In genomic region chr17:33910346-33911051, GRCm38 (mm10) we compare ENCODE assay signal across 8 mouse cellular contexts. TPM values are rescaled to one million over a fixed set of nuclear protein-coding genes. Genes with fewer than 3 reads are reported as not detected.
DNase-seq lines count a peak whose midpoint lies in the region; ATAC-seq and TF ChIP-seq lines count a peak whose summit lies in the region.

No protein-coding gene starts in this region.

- no peaks in the 10 kb centered on the region for H3K27me3 ChIP-seq in heart, embryonic 10.5 days (ENCODE audit: insufficient read depth, poor library complexity, severe bottlenecking)
- no peaks in the 10 kb centered on the region for H3K27me3 ChIP-seq in CH12.LX (replicated peaks)
- no peaks in the 10 kb centered on the region for H3K27me3 ChIP-seq in forebrain, embryonic 12.5 days
- no peaks in the 10 kb centered on the region for H3K27me3 ChIP-seq in liver, embryonic 15.5 days

- peak in 1 of 2 experiments; percentile 78; a peak in 2 of 4 replicates for TF ChIP-seq CTCF in CH12.LX (conservative IDR thresholded peaks at IDR 0.05 in 1 of 2, IDR thresholded peaks at IDR 0.05 in 1 of 2; ENCODE audit: low read depth in 2 of 2, low read length in 2 of 2)

- TF ChIP-seq EP300 in CH12.LX (IDR thresholded peaks at IDR 0.05; ENCODE audit: low read length) = no peak

- peak; percentile 55 for DNase-seq in heart, embryonic 10.5 days (ENCODE audit: low spot score)
- DNase-seq in heart, adult 8-10 months (ENCODE audit: low spot score) = no peak
- DNase-seq in CH12.LX (ENCODE audit: extremely low read depth) = peak; percentile 68
- DNase-seq in urinary bladder, postnatal 36 days (ENCODE audit: low spot score in 2 of 2) = no peak
- no peak for DNase-seq in lung, postnatal 36 days

- peaks cover 12% of the 10 kb centered on the region; the same call in 1 of the 2 replicates for H3K79me2 ChIP-seq in CH12.LX (replicated peaks; ENCODE audit: control insufficient read depth, extremely low read depth, insufficient read depth, poor library complexity, severe bottlenecking)

- H3K4me1 ChIP-seq in heart, embryonic 10.5 days = peaks cover 38% of the 10 kb centered on the region
- peaks cover 5 to 37% of the 10 kb centered on the region in 2 experiments; a peak in 3 of 4 replicates for H3K4me1 ChIP-seq in CH12.LX (ENCODE audit: control insufficient read depth in 1 of 2, insufficient read depth in 2 of 2)
- peaks cover 41% of the 10 kb centered on the region for H3K4me1 ChIP-seq in forebrain, embryonic 12.5 days
- H3K4me1 ChIP-seq in liver, embryonic 15.5 days (replicated peaks) = peaks cover 68% of the 10 kb centered on the region

- in situ Hi-C loops in CH12.LX (cut with MboI; ENCODE audit: low pct_ligation_motif_present, low pct_unique_long_range_greater_than_20kb, low sequenced_read_pairs) = no loop called here

- peaks cover 49% of the 10 kb centered on the region for H3K36me3 ChIP-seq in heart, embryonic 10.5 days
- H3K36me3 ChIP-seq in CH12.LX (replicated peaks in 1 of 2; ENCODE audit: control insufficient read depth in 1 of 2, insufficient read depth in 1 of 2, low read length in 1 of 2) = peaks cover 40 to 42% of the 10 kb centered on the region in 2 experiments
- peaks cover 41% of the 10 kb centered on the region for H3K36me3 ChIP-seq in forebrain, embryonic 12.5 days (replicated peaks)
- peaks cover 46% of the 10 kb centered on the region for H3K36me3 ChIP-seq in liver, embryonic 15.5 days (replicated peaks)

- peak overlapping the region; percentile 83 for H3K4me2 ChIP-seq in CH12.LX (ENCODE audit: insufficient read depth, low read depth, poor library complexity, severe bottlenecking)
- peak overlapping the region; percentile 99 for H3K4me2 ChIP-seq in forebrain, embryonic 12.5 days
- H3K4me2 ChIP-seq in liver, embryonic 15.5 days = peak overlapping the region; percentile 100

- peak; percentile 4; the same call in 1 of the 2 replicates for TF ChIP-seq RAD21 in CH12.LX (IDR thresholded peaks at IDR 0.05; ENCODE audit: low read depth, low read length)

- peak overlapping the region; percentile 80 for H3K9ac ChIP-seq in CH12.LX (ENCODE audit: insufficient read depth, low read depth)
- H3K9ac ChIP-seq in forebrain, embryonic 12.5 days = peak overlapping the region; percentile 87
- peak overlapping the region; percentile 89 for H3K9ac ChIP-seq in liver, embryonic 15.5 days

- dilution Hi-C loops in CH12.LX (cut with MboI; ENCODE audit: extremely low pct_ligation_motif_present, extremely low pct_unique_long_range_greater_than_20kb, low sequenced_read_pairs) = no loop called here

- WGBS in heart, embryonic 10.5 days = 53% methylated on average over 11 of the region's 11 CpGs
- WGBS in forebrain, embryonic 12.5 days = 57% methylated on average over 11 of the region's 11 CpGs
- 36% methylated on average over 11 of the region's 11 CpGs for WGBS in liver, embryonic 15.5 days (ENCODE audit: insufficient replicate concordance)

- H3K4me3 ChIP-seq in heart, embryonic 10.5 days = peak overlapping the region; percentile 90
- H3K4me3 ChIP-seq in CH12.LX (replicated peaks in 1 of 3; ENCODE audit: low read depth in 2 of 3, low read length in 2 of 3, poor library complexity in 1 of 3) = peak overlapping the region; percentile 72 to 90 (median 89)
- peak overlapping the region; percentile 84 for H3K4me3 ChIP-seq in forebrain, embryonic 12.5 days (replicated peaks)
- H3K4me3 ChIP-seq in liver, embryonic 15.5 days (replicated peaks) = peak overlapping the region; percentile 85

- H3K9me3 ChIP-seq in heart, embryonic 10.5 days = no peaks in the 10 kb centered on the region
- no peaks in the 10 kb centered on the region for H3K9me3 ChIP-seq in CH12.LX (replicated peaks; ENCODE audit: low read length)
- H3K9me3 ChIP-seq in forebrain, embryonic 12.5 days = no peaks in the 10 kb centered on the region
- no peaks in the 10 kb centered on the region for H3K9me3 ChIP-seq in liver, embryonic 15.5 days (replicated peaks)

- peak overlapping the region; percentile 91 for H3K27ac ChIP-seq in heart, embryonic 10.5 days
- H3K27ac ChIP-seq in CH12.LX (ENCODE audit: insufficient read depth, low read depth) = peak overlapping the region; percentile 36; the same call in 1 of the 2 replicates
- H3K27ac ChIP-seq in forebrain, embryonic 12.5 days = peak overlapping the region; percentile 91; the same call in 1 of the 2 replicates
- peak overlapping the region; percentile 93 for H3K27ac ChIP-seq in liver, embryonic 15.5 days (replicated peaks)

- TF ChIP-seq POLR2A in CH12.LX (IDR thresholded peaks at IDR 0.05; ENCODE audit: low read depth, low read length) = no peak

- ATAC-seq in forebrain, embryonic 12.5 days (ENCODE audit: low FRiP score) = no peak
- ATAC-seq in liver, embryonic 15.5 days (ENCODE audit: insufficient read depth) = no peak
- no peak for ATAC-seq in erythroid progenitor cell, adult 5-6 weeks (replicated peaks; ENCODE audit: low FRiP score, poor library complexity, severe bottlenecking)

TF ChIP-seq in CH12.LX, 34 proteins besides CTCF, POLR2A, EP300 and RAD21 (continues in another document):
- TF ChIP-seq SMC3 (IDR thresholded peaks at IDR 0.05; ENCODE audit: low read depth, low read length) (peak; percentile 28), MEF2A (IDR thresholded peaks at IDR 0.05; ENCODE audit: borderline replicate concordance, low read depth, low read length) (no peak), IRF4 (IDR thresholded peaks at IDR 0.05; ENCODE audit: low read depth, low read length) (no peak), MAFK (IDR thresholded peaks at IDR 0.05; ENCODE audit: insufficient replicate concordance, low read length) (no peak), HCFC1 (IDR thresholded peaks at IDR 0.05; ENCODE audit: low read depth, low read length) (no peak), JUN (IDR thresholded peaks at IDR 0.05; ENCODE audit: insufficient read depth, low read depth, low read length) (no peak)

RNA-seq across cellular contexts. Expression of gene Daxx, which starts 1.3 kb away (rescaled TPM):
- 46.6 and 52.9 TPM in 2 replicates for polyA plus RNA-seq in heart, embryonic 10.5 days (2016; fragmentation: Nextera tagmentation; extraction: Ambion mirVana)
- total RNA-seq in heart, adult 8-10 months (2022) = 10 to 100 TPM; 11.5 to 16.2 (median 13.7) TPM
- total RNA-seq in CH12.LX (2012; rRNA removed) (33.8 and 48.3 TPM in 2 replicates), CH12.LX (2014; rRNA removed) (31.6 and 32.3 TPM in 2 replicates)
- 53.0 and 64.7 TPM in 2 replicates for polyA plus RNA-seq in CH12.LX (2012; ENCODE audit: insufficient read length, low read depth)
- 67.9 and 68.2 TPM in 2 replicates for polyA plus RNA-seq in forebrain, embryonic 12.5 days (2016; fragmentation: Nextera tagmentation; extraction: Ambion mirVana)
- polyA plus RNA-seq in liver, embryonic 15.5 days (2015; fragmentation: Nextera tagmentation; extraction: Ambion mirVana) = 18.7 and 20.4 TPM in 2 replicates
- total RNA-seq in erythroid progenitor cell, adult 5-6 weeks (2015; ENCODE audit: low replicate concordance) = 18.0 and 23.9 TPM in 2 replicates
- 23.4 and 29.3 TPM in 2 replicates for total RNA-seq in erythroid progenitor cell, adult 5-6 weeks (2017; ENCODE audit: low replicate concordance)

RNA-seq across cellular contexts. Expression of gene Tapbp, which starts 5.2 kb away (rescaled TPM):
- 13.9 and 20.5 TPM in 2 replicates for polyA plus RNA-seq in heart, embryonic 10.5 days (2016; fragmentation: Nextera tagmentation; extraction: Ambion mirVana)
- total RNA-seq in heart, adult 8-10 months (2022) = 100 to 1,000 TPM in 2 of 4 experiments, 10 to 100 TPM in 2; 96.8 to 113 (median 105) TPM
- total RNA-seq in CH12.LX (2012; rRNA removed) = 114 and 134 TPM in 2 replicates
- total RNA-seq in CH12.LX (2014; rRNA removed) = 44.3 and 45.3 TPM in 2 replicates
- 96.7 and 116 TPM in 2 replicates for polyA plus RNA-seq in CH12.LX (2012; ENCODE audit: insufficient read length, low read depth)
- polyA plus RNA-seq in forebrain, embryonic 12.5 days (2016; fragmentation: Nextera tagmentation; extraction: Ambion mirVana) = 16.1 and 19.5 TPM in 2 replicates
- 33.3 and 35.7 TPM in 2 replicates for polyA plus RNA-seq in liver, embryonic 15.5 days (2015; fragmentation: Nextera tagmentation; extraction: Ambion mirVana)
- total RNA-seq in erythroid progenitor cell, adult 5-6 weeks (2015; ENCODE audit: low replicate concordance) = 86.1 and 88.4 TPM in 2 replicates
- 88.8 and 97.2 TPM in 2 replicates for total RNA-seq in erythroid progenitor cell, adult 5-6 weeks (2017; ENCODE audit: low replicate concordance)

RNA-seq across cellular contexts. Expression of gene Zbtb22, which starts 5.2 kb away (rescaled TPM):
- polyA plus RNA-seq in heart, embryonic 10.5 days (2016; fragmentation: Nextera tagmentation; extraction: Ambion mirVana) = 16.0 and 17.3 TPM in 2 replicates
- 10 to 100 TPM; 18.1 to 21.0 (median 19.3) TPM for total RNA-seq in heart, adult 8-10 months (2022)
- total RNA-seq in CH12.LX (2012; rRNA removed) (21.2 and 23.5 TPM in 2 replicates), CH12.LX (2014; rRNA removed) (11.7 and 12.1 TPM in 2 replicates)
- polyA plus RNA-seq in CH12.LX (2012; ENCODE audit: insufficient read length, low read depth) = 20.2 and 20.3 TPM in 2 replicates
- 23.1 and 23.5 TPM in 2 replicates for polyA plus RNA-seq in forebrain, embryonic 12.5 days (2016; fragmentation: Nextera tagmentation; extraction: Ambion mirVana)
- polyA plus RNA-seq in liver, embryonic 15.5 days (2015; fragmentation: Nextera tagmentation; extraction: Ambion mirVana) = 8.2 and 9.8 TPM in 2 replicates
- total RNA-seq in erythroid progenitor cell, adult 5-6 weeks (2015; ENCODE audit: low replicate concordance) = 11.7 and 23.8 TPM in 2 replicates
- total RNA-seq in erythroid progenitor cell, adult 5-6 weeks (2017; ENCODE audit: low replicate concordance) = 20.3 and 28.8 TPM in 2 replicates

RNA-seq across cellular contexts. Expression of gene Platr17, which starts 5.6 kb away (rescaled TPM):
- polyA plus RNA-seq in heart, embryonic 10.5 days (2016; fragmentation: Nextera tagmentation; extraction: Ambion mirVana) = 0.28 and 0.73 TPM in 2 replicates
- not detected for total RNA-seq in heart, adult 8-10 months (2022)
- not detected in 2 replicates for total RNA-seq in CH12.LX (2012; rRNA removed)
- not detected in 2 replicates for total RNA-seq in CH12.LX (2014; rRNA removed)
- not detected in 2 replicates for polyA plus RNA-seq in CH12.LX (2012; ENCODE audit: insufficient read length, low read depth)
- not detected in 2 replicates for polyA plus RNA-seq in forebrain, embryonic 12.5 days (2016; fragmentation: Nextera tagmentation; extraction: Ambion mirVana)
- 0.35 and 0.38 TPM in 2 replicates for polyA plus RNA-seq in liver, embryonic 15.5 days (2015; fragmentation: Nextera tagmentation; extraction: Ambion mirVana)
- total RNA-seq in erythroid progenitor cell, adult 5-6 weeks (2015; ENCODE audit: low replicate concordance) = not detected in 2 replicates
- not detected in 2 replicates for total RNA-seq in erythroid progenitor cell, adult 5-6 weeks (2017; ENCODE audit: low replicate concordance)

RNA-seq across cellular contexts. Expression of gene Rgl2, which starts 18.8 kb away (rescaled TPM):
- 37.1 and 44.2 TPM in 2 replicates for polyA plus RNA-seq in heart, embryonic 10.5 days (2016; fragmentation: Nextera tagmentation; extraction: Ambion mirVana)
- 10 to 100 TPM; 29.8 to 35.1 (median 34.1) TPM for total RNA-seq in heart, adult 8-10 months (2022)
- total RNA-seq in CH12.LX (2012; rRNA removed) (23.0 and 25.6 TPM in 2 replicates), CH12.LX (2014; rRNA removed) (20.1 and 20.4 TPM in 2 replicates)
- polyA plus RNA-seq in CH12.LX (2012; ENCODE audit: insufficient read length, low read depth) = 29.1 and 31.8 TPM in 2 replicates
- polyA plus RNA-seq in forebrain, embryonic 12.5 days (2016; fragmentation: Nextera tagmentation; extraction: Ambion mirVana) = 53.7 and 55.9 TPM in 2 replicates
- polyA plus RNA-seq in liver, embryonic 15.5 days (2015; fragmentation: Nextera tagmentation; extraction: Ambion mirVana) = 8.2 and 10.2 TPM in 2 replicates
- 8.6 and 13.4 TPM in 2 replicates for total RNA-seq in erythroid progenitor cell, adult 5-6 weeks (2015; ENCODE audit: low replicate concordance)
- total RNA-seq in erythroid progenitor cell, adult 5-6 weeks (2017; ENCODE audit: low replicate concordance) = 11.3 and 29.0 TPM in 2 replicates

Comparison
In these comparisons a context has a peak if more than half of its experiments do, and no peak if none do; other contexts are left out.
1. DNase-seq: peak in heart, embryonic 10.5 days (single experiment) and CH12.LX (single experiment); none in heart, adult 8-10 months (single experiment), urinary bladder, postnatal 36 days (0 of 2) and lung, postnatal 36 days (single experiment).
2. H3K27ac ChIP-seq: peak in every context shown above with its lines; median percentile 93 in liver, embryonic 15.5 days; 91 in heart, embryonic 10.5 days; 91 in forebrain, embryonic 12.5 days; 36 in CH12.LX.
3. Peak in every context shown above with its lines, with median percentiles within 50 percentile points of each other: H3K4me3 ChIP-seq, H3K4me2 ChIP-seq and H3K9ac ChIP-seq.